Mouse (Mus musculus) lung, postnatal 10 days (tissue): Measurements from ENCODE around the gene Lcp1.

Source experiments
- DNase-seq: peaks from one replicate; pipeline ENCODE4 v3.0.0; 2021

Lcp1 gene

GRCm38 (mm10) chr14:75177400-75177799 lies 46.5 kb downstream of the Lcp1 start:
- DNase-seq, result no peak

GRCm38 (mm10) chr14:75178384-75178793 lies 47.5 kb downstream of the Lcp1 start:
- no peak for DNase-seq

- peak; percentile 34 for DNase-seq
Measured at GRCm38 (mm10) chr14:75178801-75179211, 47.9 kb downstream of the Lcp1 start.

- peak; percentile 36 for DNase-seq
Measured at GRCm38 (mm10) chr14:75179255-75179963, 48.5 kb downstream of the Lcp1 start.

- DNase-seq, result peak; percentile 22
Measured at GRCm38 (mm10) chr14:75180551-75180978, 49.7 kb downstream of the Lcp1 start.

- DNase-seq, result no peak
Measured at GRCm38 (mm10) chr14:75181062-75181935, 50.4 kb downstream of the Lcp1 start.

GRCm38 (mm10) chr14:75182378-75182777 lies 51.5 kb downstream of the Lcp1 start:
- DNase-seq, result no peak

GRCm38 (mm10) chr14:75182831-75183230 lies 51.9 kb downstream of the Lcp1 start:
- no peak for DNase-seq

GRCm38 (mm10) chr14:75184069-75184790 lies 53.3 kb downstream of the Lcp1 start:
- DNase-seq, result no peak

GRCm38 (mm10) chr14:75185796-75186594 lies 55.1 kb downstream of the Lcp1 start:
- DNase-seq, result no peak

GRCm38 (mm10) chr14:75186858-75187415 lies 56.0 kb downstream of the Lcp1 start:
- DNase-seq, result no peak

GRCm38 (mm10) chr14:75188521-75188920 lies 57.6 kb downstream of the Lcp1 start:
- no peak for DNase-seq

GRCm38 (mm10) chr14:75189031-75189430 lies 58.1 kb downstream of the Lcp1 start:
- no peak for DNase-seq

- no peak for DNase-seq
Measured at GRCm38 (mm10) chr14:75190683-75191082, 59.8 kb downstream of the Lcp1 start.

- no peak for DNase-seq
Measured at GRCm38 (mm10) chr14:75192427-75192826, 61.5 kb downstream of the Lcp1 start.

GRCm38 (mm10) chr14:75192858-75193257 lies 62.0 kb downstream of the Lcp1 start:
- DNase-seq, result no peak

- no peak for DNase-seq
Measured at GRCm38 (mm10) chr14:75195530-75195929, 64.6 kb downstream of the Lcp1 start.

- peak; percentile 73 for DNase-seq
Measured at GRCm38 (mm10) chr14:75197027-75197426, 66.1 kb downstream of the Lcp1 start.

- DNase-seq, result no peak
Measured at GRCm38 (mm10) chr14:75197660-75198059, 66.8 kb downstream of the Lcp1 start.

- no peak for DNase-seq
Measured at GRCm38 (mm10) chr14:75205363-75206051, 74.6 kb downstream of the Lcp1 start.

- DNase-seq, result no peak
Measured at GRCm38 (mm10) chr14:75206307-75206706, 75.4 kb downstream of the Lcp1 start.
